Mouse (Mus musculus) olfactory bulb, adult 2 months (tissue): ENCODE results near the gene Adra2a.

Source experiments
- CTCF ChIP-seq: fragments of 200-500 bp; IDR thresholded peaks from 2 replicates; pipeline ENCODE4 v1.5.1; 2012; ENCODE audit warnings: low read depth, mild to moderate bottlenecking, low read length, moderate library complexity; ENCODE audit not compliant: insufficient read depth
- POLR2A ChIP-seq: fragments of 200-500 bp; IDR thresholded peaks from 2 replicates; pipeline ENCODE4 v1.6.1; 2012; ENCODE audit warnings: mild to moderate bottlenecking, low read depth, low read length, moderate library complexity; ENCODE audit not compliant: insufficient read depth

DNA sequence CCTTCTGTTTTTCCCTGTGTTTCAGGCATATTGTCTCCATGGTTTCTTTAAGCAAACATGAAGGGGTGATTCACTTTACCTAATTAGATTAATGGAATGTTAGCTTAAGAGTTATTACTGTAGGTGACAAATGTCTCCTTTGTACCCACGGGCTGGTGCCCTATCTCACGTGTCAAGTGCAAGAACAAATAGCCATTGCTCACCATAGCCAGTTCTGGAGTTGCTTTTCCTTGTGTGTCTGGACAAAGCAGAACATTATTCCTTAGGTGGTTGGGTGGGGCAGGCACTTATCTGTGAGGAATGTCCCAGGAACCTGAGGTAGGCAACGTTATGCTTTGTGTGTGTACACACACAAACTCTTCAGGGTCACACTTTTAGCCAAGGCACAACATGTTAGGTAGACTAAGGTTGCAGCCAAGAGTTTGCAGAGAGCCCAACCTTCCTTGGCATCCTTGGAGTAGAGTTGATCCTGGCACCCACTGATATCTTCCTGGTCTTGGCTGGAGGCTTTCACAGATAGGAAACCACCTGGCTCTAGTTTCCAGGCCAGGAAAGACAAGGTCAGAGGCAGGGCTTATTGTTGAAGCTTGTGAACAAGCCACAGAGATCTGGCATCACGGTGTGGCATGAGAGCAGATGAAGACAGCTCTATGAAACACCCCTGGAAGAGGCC lies 3.5 kb upstream of the Adra2a start:
- TF ChIP-seq CTCF: no peak
- TF ChIP-seq POLR2A: no peak
